Mouse (Mus musculus): ENCODE data around the gene Plcd1. TPM values are rescaled to one million over a fixed set of nuclear protein-coding genes. Genes with fewer than 3 reads are reported as not detected.
A peak's percentile ranks its signal among the peaks of the same experiment; 100 is the strongest.

The Plcd1 gene
- 10 to 100 TPM; 16.3 to 20.1 TPM for total RNA-seq (2021)

DNA sequence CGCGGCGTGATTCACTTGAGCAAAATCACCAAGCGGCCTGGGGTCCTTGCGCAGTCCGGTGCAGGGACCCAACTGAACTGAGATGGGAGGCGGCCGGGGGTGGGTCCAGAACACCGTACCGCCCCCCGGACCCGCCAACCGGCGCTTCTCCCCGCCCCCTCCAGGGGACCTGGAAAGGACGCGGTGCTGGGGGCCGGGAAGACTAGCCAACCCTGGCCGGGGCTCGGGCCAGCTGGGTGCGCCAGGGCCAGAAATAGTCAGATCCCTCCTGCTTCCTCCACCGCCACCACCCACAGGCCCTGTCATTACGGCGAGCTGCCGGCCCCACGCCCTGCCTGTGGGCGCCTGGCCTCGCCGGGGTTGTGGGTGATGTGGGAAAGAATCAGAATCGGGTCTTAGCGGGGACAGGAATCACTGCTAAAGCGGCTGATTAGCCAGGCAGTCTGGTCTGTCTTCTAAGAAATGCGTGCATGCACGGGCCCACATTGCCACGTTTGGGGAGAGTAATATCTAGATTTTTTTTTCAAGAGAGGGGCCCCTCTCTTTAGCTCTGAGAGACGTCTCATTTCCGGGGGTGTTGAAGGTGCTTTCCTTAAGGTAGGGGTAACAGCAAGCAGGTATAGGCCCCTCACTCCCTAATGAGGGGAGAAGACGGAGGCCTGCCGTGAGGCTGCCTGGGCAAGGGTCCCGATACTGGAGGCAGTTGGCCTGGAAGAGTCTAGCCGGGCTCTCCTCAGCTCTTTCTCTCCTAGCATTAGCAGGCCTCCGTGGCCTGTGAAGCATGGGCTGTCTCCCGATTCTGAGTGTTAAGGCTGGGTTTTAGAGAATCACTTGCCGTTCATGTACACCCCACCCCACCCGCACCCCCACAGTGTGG, at the start of gene Plcd1:
Plcd1 (minus strand) TSS at position 84 of the 877 bp plus-strand sequence.
- DNase-seq, result peak; percentile 97

DNA sequence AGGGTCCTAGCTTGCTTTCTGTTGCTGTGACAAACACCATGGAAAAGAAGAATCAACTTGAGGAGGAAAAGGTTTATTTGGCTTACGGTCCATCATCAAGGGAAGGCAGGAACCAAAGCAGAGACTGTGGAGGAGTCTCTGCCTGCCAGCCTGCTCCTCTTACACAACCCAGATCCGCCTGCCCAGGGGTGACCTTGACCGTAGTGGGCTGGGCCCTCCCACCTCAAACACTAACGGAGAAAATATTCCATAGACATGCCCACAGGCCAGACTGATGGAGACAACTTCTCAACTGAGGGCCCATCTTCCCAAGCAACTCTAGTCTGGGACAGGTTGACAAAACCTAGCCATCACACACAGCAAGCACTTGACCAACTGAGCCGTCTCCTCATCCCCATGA, 48.8 kb upstream of the Plcd1 start:
- DNase-seq, result no peak

DNA sequence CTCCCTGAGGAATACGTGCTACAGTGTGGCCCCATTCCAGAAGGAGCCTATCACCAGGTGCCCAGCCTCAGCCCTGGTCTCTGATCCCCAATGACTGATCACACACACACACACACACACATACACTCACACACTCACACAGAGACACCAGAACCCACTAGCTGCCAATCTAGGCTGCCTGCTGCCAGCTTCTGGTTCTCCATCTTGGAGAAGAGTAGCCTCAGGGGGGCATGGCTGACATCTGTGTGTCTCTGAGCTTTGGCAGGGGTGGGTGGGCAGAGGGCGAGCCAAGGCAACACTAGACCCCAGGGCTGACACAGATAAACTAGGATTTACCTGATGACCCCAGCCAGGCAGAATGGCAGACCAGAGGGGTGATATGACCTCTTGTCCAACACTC, 45.5 kb upstream of the Plcd1 start:
- DNase-seq, result no peak

DNA sequence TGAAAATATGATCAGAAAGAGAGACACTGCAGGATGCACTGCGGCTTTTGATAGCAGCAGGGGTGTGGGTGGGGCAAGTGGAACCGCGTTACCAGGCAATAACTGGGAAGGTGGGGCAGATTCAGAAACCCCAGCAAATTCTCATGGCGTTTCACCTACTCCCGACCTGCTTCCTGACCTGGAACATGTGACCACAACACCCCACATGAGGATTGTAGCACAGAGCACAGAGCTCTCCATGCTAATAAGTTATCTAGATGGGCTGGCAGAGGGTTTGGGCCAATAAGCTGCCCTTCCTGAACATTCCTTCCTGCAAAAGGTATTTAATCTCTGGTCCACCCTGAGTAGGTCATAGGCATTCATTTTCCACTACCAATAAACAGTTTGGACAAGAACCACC, 37.4 kb upstream of the Plcd1 start:
- DNase-seq, result no peak

DNA sequence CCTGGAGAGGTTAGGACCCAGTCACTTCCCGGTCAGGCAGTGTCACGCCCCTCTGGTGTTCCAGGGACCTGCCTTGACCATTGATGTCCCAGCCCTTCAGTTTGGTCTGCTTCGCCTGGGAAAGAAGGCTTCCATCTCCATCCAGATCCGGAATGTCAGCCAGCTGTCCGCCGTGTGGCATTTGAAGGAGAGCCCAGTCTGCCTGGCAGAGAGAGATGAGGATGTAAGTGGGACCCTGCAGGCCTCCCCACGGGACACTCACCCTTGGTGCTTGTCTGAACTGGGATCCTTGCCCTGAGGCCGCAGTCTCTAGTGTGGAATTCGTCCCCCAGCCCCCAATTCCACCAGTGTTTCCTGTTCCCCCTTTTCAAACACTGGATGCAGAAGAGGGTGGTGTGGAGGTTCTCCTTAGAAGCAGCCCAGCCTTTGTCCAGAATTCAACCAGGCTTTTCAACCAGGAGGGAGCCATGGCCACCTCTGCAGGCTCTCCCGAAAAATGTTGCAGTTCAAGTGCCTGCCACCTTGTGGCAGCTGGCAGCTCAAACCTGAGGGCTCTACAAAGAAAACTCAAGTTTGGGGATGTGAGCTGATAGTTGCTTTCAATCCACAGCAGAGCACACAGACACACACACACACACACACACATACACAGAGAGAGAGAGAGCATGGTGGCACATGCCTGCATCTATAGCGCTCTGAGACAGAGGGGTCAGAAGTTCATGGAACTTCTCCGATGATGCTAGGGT, 35.3 kb upstream of the Plcd1 start:
- no peak for DNase-seq

DNA sequence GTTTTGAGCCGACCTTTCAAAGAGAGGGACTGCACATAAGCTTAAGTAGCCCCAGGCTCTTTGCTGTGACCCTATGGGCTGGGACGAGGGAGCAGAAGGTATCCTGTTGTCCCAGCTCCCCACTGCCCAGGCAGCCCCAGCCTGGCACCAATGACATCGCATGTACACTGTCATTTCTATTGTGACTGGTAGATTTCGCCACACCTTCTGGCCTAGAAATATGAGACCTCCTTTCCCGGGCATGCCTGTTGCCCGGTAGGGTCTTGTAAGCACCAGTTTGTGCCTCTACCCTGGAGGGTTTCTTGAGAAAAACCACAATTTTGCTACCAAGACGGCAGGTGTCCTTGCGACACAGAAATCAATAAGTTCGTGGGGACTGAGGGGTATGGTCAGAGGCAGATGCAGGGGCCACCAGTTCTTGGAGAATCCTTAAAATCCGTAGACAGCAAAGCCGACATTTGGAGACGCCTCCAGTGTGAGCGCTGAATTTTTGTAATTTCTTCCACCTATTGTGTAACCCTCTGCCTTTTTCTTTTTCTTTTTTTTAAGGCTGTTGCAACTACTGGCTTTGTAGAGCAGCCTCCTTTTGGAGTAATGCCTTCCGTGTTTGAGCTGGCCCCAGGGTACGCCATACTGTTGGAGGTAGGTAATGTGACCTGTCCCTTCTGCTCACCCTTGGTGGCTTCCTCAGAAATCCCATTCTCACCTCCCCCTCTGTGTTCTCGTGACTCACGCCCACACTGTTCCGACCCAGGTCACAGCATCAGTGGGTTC, 29.5 kb upstream of the Plcd1 start:
- DNase-seq, result no peak

DNA sequence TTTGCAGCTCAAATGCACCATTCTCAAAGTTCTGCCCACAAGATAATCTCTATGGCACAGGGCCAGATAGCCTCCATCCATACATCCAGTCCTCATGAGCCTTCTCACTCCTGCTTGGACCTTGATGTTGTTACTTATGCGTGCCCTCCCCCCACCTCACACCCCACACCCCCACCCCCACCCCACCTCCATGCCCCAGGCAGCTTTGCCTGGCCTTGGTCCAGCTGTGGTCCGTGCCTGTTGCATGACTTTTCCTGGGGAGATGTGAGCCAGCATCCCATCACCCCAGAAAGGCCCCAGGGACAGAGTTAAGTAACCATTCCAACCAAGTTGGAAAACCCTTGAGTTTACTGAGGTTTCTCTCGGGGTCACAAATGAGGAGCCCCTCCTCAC, 26.9 kb upstream of the Plcd1 start:
- DNase-seq, result no peak

DNA sequence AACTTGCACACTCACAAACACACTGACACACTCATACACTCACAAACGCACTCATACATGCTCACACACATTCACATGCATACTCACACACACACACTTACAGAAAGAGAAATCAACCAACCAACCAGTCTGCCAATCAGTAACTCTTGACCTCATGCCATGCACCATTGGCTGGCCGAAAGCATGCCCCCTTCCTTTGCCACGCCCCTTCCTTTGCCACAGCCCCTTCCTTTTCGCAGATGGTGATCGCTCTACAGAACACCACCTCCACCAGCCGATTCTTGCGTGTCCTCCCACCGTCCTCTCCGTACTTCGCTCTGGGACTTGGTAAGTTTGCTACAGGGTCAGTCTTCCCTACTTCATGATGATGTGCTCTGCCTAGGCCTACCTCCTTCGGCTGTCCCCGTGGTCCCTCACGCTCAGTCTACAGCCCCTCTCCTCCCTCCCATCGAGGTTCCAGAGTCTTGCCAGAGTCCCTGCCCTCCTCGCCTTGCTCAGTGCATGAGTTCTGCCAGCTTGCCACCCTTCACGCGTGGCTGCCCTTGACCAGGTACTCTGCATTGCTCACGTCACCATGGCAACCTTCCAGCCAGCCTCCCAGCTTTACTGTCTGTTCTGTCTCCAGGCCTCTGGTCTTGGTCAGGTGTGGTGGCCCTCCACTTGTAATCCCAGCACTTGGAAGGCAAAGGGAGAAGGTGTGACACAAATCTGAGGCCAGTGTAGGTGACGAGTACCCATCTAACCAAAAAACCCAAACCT, 26.3 kb upstream of the Plcd1 start:
- no peak for DNase-seq

DNA sequence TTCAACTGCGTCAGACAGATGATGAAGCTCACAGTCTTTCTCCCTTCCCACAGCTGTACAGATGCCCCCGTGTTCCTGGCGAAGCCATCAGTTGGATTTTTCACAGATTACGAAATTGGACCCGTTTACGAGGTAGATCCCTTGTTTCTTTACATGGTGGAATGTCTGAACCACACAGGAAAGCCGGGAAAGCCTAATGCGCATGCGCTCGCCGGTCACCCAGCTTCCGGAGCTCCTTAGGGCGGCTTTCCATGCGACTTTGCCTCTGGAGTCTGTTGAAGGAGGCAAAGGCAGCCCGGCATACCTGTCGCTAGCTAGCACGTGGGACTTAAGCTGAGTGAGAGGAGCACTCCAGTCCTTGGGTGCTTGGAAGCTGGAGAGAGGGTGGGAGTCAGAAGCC, 21.6 kb upstream of the Plcd1 start:
- DNase-seq, result no peak

DNA sequence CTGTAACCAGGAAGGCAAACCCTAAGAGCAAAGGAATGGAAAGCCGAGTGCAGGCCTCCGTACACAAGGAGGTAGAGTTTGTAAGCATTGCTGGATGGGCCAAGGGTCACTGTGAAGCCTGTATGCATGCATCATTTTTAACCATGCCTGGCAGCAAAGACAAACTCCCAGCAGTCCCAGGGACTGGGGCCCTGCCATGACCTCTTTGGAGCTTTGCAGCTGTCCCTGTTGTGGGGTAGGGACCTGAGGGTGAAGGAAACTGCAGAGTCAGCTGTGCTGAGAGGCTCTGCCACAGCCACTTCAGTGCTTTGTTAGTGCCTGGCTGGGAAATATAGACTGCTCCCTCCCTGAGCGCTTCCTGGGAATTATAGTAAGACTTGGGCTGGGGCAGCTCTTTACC, 17.3 kb upstream of the Plcd1 start:
- no peak for DNase-seq

DNA sequence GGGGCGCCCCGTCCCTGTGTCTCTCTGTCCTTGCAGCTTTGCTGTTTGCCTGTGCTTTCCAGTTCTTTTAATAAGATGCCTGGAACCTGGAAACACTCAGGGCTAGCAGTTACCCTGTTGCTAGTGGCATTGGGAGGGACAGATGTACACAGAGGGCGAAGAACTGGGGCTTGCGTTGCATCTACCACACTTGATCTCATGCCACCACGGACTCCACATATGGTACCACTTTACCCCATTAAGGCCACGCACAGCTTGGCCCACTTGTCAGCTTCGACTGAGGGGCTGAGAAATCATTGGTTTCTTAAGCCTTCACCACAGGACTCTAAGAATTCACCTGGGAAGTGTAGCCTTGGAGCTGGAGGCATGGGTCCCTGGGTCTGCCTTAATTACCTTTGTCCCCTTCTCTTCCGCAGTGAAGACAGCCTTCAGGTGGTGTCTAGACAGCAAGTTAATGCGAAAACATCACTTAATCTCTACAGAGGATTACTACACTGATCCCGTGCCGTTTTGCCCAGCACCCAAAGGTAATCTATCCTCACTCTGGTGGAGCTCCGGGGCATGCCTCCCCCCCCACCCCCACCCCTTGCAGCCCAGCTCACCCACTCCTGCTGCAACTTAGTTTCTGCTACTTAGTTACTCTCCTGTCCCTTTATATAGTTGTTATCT, 16.5 kb upstream of the Plcd1 start:
- no peak for DNase-seq

DNA sequence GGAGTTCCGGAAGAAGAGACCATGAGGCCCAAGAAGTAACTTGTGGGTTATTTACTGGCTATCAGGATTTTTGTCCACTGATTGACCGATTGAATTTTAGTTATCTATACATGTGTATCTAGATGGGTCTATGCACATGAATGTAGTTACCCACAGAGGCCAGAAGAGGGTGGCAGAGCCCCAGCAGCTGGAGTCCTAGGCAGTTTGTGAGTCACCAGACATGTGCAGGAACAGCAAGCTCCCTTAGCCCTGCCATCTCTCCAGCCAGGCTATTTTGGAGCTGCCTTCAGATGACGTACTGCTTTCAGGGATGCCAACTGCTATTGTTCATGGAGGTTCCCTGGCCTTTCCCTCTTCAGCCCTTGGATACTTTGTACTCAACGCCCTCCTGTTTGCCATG, 14.3 kb upstream of the Plcd1 start:
- peak; percentile 45 for DNase-seq

DNA sequence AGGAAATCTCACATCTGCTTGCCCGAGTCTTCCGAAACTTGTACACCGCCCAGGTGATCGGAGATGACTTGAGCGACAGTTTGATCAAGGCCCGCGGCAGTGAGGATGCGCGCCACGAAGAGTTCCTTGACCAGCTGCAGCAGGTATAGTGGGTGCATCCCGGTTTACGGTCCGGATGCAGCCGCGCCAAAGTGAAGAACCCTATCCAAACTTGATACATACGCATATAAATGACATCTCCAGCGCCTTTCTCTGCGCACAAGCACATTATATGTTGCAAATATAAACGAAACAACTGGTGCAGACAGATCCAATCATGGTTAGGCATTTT, 9.4 kb upstream of the Plcd1 start:
- DNase-seq, result no peak

DNA sequence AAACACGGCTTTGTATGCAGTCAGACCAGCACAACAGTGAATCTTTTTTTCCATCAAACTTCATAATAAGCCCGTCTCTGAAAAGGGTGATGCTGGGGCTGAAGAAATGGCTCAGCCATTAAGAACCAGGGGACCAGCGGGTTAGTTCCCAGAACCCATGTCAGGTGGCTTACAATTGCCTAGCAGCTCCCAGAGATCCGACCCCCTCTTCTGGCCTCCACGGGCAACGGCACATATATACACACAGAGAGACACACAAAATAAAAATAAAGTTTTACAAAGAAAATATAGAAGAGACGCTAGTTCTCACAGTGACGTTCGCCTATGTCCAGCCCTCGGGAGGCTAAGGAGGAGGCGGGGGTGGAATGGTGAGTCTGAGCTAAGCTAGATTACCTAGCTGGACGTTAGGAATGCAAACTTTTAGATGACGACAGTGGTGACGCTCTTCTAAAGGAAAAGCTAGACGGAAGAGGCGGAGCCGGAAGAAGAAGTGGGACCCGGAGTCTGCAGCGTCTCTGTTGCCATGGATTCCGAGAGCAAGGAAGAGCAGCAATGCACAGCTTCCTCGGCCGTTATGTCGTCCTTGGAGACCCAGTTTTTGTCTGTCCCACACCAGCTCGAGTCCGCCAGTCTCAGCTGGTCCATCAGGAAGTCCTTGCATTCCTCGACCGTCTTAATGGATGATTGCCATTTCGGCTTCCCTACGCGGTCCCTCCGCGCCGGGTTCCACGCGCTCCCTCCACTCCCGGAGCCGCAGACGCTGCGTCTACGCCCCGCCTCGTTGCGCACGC, 8.9 kb upstream of the Plcd1 start, which contains the start of gene Dlec1:
Dlec1 (plus strand) TSS at position 487 of the 791 bp plus-strand sequence.
- DNase-seq, result peak; percentile 70

DNA sequence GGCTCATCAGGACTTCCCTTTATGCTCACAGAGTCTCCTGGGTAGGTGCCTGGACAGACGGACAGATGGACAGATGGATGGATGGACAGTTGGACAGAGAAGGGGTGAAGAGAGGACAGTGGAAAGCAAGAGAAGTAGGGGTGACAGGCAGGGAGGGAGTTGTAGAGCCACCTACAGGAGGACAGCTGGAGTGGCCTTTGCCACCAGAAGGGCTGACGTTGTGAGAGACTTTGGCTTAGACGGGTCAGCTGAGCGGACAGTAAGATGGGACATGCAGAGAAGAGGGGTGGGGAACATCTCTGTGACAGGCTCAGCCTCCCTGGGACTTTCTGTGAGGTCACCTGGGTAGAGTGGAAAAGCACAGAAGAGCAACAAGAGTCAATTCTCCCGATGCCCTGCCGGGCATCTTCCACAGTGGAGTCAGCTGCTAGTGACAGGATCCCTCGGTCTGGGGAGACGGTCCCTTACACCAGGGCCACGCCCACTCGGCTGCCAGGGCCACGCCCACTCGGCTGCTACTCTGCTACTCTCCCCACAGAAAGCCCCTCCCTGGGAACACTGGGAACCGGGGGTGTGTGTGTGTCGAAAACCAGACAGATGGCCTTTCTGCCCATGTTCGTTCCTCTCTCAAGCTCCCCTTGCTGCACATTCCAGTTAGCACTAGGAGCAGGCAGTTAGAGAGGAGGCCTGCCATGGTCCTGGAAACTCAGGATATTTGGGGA, 7.0 kb upstream of the Plcd1 start:
- DNase-seq, result peak; percentile 42

DNA sequence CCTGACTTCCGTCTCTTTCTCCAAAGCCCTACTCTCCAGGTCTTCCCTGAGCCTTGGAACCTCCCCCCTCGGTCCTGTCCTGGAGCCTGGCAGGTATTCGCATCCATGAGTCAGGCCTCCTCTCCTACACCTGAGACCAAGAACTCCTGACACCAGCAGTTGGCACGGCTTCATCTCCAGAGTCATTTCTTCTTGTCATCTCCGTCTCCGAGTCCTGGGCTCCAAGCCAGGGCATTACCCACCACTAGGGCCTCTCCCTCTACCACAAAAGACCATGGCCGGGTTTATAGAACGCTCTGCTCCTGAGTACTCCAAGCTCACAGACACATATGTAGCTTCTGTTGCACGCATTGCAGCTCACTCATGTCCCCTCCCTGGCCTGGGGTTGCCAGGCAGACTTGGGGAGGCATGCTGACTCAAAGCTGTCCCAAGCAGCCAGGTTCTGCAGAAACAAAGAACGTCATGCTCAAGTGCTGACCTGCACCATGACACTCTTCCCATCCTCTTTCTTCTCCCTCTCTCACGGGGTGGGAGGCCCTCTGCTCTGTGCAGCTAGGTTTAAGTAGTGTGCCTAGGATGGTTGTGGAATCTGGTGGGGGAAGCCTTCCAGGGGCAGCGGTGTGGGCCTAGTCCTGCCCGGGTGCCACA, 1.3 kb upstream of the Plcd1 start:
- DNase-seq, result no peak

DNA sequence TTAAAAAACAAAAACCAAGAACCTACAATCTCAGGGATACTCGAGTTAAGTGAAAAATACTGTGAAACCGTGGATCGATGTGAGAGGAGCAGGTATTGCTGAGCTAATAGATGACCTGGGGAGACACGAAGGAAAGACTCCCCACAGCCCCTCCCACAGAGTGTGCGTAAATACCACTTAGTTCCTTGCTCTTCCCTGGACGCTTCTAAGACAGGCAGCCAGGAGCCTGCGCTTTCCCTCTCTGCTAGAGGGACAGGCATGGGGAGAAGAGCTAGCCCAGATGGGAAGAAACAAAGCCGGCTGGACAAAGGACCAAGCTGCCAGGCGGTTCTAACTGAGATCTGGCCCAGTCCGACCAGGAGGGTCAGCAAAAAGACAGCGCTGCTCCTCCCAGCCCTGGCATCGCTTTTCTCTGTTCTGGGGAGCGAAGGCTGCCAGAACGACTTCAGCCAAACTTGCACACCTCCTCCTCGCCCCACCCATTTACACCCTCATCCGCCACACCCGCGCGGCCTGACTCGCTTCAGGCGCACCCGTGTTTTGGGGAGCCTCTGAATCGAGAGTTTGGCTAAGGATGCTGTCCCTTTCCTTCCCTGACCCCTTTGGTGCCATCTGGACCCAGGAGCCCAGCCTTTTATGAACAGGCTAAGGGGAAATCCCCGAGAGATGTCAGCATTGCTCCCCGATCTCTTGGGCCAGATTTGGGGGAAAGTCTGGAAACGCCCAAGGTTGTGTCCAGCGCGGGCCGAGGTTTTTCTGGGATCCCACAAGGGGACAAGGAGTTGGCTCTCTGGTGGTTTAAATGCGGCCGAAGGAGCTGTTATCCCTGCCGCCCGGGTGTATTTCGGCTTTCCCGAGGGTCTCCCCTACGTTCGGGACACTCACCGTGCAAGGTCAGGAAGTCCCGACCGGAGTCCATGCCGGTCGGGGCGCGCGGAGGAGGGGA, 556 bp downstream of the Plcd1 start:
- DNase-seq, result peak; percentile 45

DNA sequence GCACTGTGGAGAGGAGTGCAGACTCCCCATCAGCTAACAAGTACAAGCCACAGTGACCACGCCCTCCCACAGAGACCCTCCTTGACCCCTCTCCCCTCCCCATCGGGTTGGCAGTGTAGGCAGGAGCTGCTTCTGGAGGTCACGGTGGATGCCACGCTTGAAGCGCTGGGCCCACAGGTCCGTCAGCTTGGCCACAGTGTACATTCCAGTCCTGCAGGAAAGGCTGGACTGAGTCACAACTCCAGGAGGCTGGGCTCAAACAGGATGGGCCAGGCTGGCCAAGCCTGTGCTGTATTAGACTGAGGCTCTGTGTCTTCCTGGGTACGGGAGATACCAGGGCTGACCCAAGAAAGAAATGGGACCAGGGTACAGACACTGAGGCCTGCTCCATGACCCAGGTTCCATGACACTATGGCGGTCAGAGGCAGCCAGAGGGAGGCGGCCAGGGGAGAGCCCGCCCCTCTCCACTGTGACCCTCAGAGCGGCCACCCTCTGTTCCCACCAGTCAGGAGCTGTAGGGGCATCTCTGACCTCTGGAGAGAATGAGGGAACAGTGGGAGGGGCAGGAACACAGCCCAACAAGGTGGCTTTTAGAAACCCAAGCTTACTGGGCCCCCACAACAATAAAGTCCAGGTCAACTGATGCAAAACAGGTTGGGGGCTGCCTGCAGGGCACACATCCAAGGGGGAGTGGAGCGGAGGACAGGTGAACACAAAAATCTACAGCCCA, 1.6 kb downstream of the Plcd1 start:
- no peak for DNase-seq
